Mouse (Mus musculus): ENCODE measurements at regions not wholly inside any gene's neighbourhood (a gene's known extent, or its start where the extent isn't known, plus 50 kb on each side); places are given as distances from the start of the nearest gene placed in this dataset.

GRCm38 (mm10) chr4:131614434-131614833, 223.7 kb downstream of the Ptpru start:
- Histone ChIP-seq H3K4me2 (ENCODE audit: low read depth, low read length) (no peak overlapping the region), H3K9me3 (ENCODE audit: control insufficient read depth, low read length) (no peaks in the 10 kb centered on the region), H3K4me1 (ENCODE audit: control insufficient read depth, insufficient read depth, low read length) (no peaks in the 10 kb centered on the region), H3K27me3 (replicated peaks; ENCODE audit: control insufficient read depth, insufficient read depth, low read length) (no peaks in the 10 kb centered on the region), H3K4me3 (ENCODE audit: low read depth, low read length) (no peak overlapping the region), H3K36me3 (ENCODE audit: control insufficient read depth, insufficient read depth, low read length) (no peaks in the 10 kb centered on the region), H3K27ac (replicated peaks; ENCODE audit: low read depth, low read length) (no peak overlapping the region), H3K9ac (ENCODE audit: low read depth, low read length) (no peak overlapping the region)
- ATAC-seq (ENCODE audit: low read depth) (no peak), DNase-seq (ENCODE audit: low spot score) (no peak)
- WGBS: 67% methylated on average over 8 of the region's 8 CpGs

- no peak overlapping the region for H3K27ac ChIP-seq (replicated peaks; ENCODE audit: low read depth, low read length)
- no peak overlapping the region for H3K4me2 ChIP-seq (ENCODE audit: low read depth, low read length)
- no peak overlapping the region for H3K4me3 ChIP-seq (ENCODE audit: low read depth, low read length)
- H3K9me3 ChIP-seq (ENCODE audit: control insufficient read depth, low read length): no peaks in the 10 kb centered on the region
- H3K27me3 ChIP-seq (replicated peaks; ENCODE audit: control insufficient read depth, insufficient read depth, low read length): no peaks in the 10 kb centered on the region
- DNase-seq (ENCODE audit: low spot score): peak; percentile 14
- WGBS: 66% methylated on average over 12 of the region's 12 CpGs
- no peak overlapping the region for H3K9ac ChIP-seq (ENCODE audit: low read depth, low read length)
- no peaks in the 10 kb centered on the region for H3K4me1 ChIP-seq (ENCODE audit: control insufficient read depth, insufficient read depth, low read length)
- H3K36me3 ChIP-seq (ENCODE audit: control insufficient read depth, insufficient read depth, low read length): no peaks in the 10 kb centered on the region
- ATAC-seq (ENCODE audit: low read depth): no peak
Observed at GRCm38 (mm10) chr4:131615587-131615986, 222.5 kb downstream of the Ptpru start.

- no peak for ATAC-seq (ENCODE audit: low read depth)
- 76% methylated on average over 5 of the region's 5 CpGs for WGBS
- H3K27me3 ChIP-seq (replicated peaks; ENCODE audit: control insufficient read depth, insufficient read depth, low read length): no peaks in the 10 kb centered on the region
Observed at GRCm38 (mm10) chr4:131638105-131638504, 200.0 kb downstream of the Ptpru start.

GRCm38 (mm10) chr4:131656034-131656433, 182.1 kb downstream of the Ptpru start:
- whole genome bisulfite sequencing: 60% methylated on average over 8 of the region's 8 CpGs
- DNase-seq (ENCODE audit: low spot score): no peak

More at GRCm38 (mm10) chr4:131638105-131638504, 200.0 kb downstream of the Ptpru start:
- DNase-seq (ENCODE audit: low spot score): no peak
- no peak overlapping the region for H3K27ac ChIP-seq (replicated peaks; ENCODE audit: low read depth, low read length)
- H3K9me3 ChIP-seq (ENCODE audit: control insufficient read depth, low read length): no peaks in the 10 kb centered on the region
- H3K9ac ChIP-seq (ENCODE audit: low read depth, low read length): no peak overlapping the region
- no peaks in the 10 kb centered on the region for H3K4me1 ChIP-seq (ENCODE audit: control insufficient read depth, insufficient read depth, low read length)
- H3K36me3 ChIP-seq (ENCODE audit: control insufficient read depth, insufficient read depth, low read length): no peaks in the 10 kb centered on the region
- no peak overlapping the region for H3K4me2 ChIP-seq (ENCODE audit: low read depth, low read length)
- H3K4me3 ChIP-seq (ENCODE audit: low read depth, low read length): no peak overlapping the region

GRCm38 (mm10) chr4:131657922-131658321, 180.2 kb downstream of the Ptpru start:
- Histone ChIP-seq H3K27me3 (replicated peaks; ENCODE audit: control insufficient read depth, insufficient read depth, low read length) (no peaks in the 10 kb centered on the region), H3K36me3 (ENCODE audit: control insufficient read depth, insufficient read depth, low read length) (no peaks in the 10 kb centered on the region), H3K4me1 (ENCODE audit: control insufficient read depth, insufficient read depth, low read length) (no peaks in the 10 kb centered on the region), H3K9ac (ENCODE audit: low read depth, low read length) (no peak overlapping the region), H3K4me3 (ENCODE audit: low read depth, low read length) (no peak overlapping the region), H3K4me2 (ENCODE audit: low read depth, low read length) (no peak overlapping the region), H3K9me3 (ENCODE audit: control insufficient read depth, low read length) (no peaks in the 10 kb centered on the region), H3K27ac (replicated peaks; ENCODE audit: low read depth, low read length) (no peak overlapping the region)
- DNase-seq (ENCODE audit: low spot score): peak; percentile 58
- 18% methylated on average over 10 of the region's 10 CpGs for WGBS
- no peak for ATAC-seq (ENCODE audit: low read depth)

More at GRCm38 (mm10) chr4:131656034-131656433, 182.1 kb downstream of the Ptpru start:
- Histone ChIP-seq H3K4me3 (ENCODE audit: low read depth, low read length) (no peak overlapping the region), H3K9ac (ENCODE audit: low read depth, low read length) (no peak overlapping the region), H3K36me3 (ENCODE audit: control insufficient read depth, insufficient read depth, low read length) (no peaks in the 10 kb centered on the region), H3K27ac (replicated peaks; ENCODE audit: low read depth, low read length) (no peak overlapping the region), H3K4me1 (ENCODE audit: control insufficient read depth, insufficient read depth, low read length) (no peaks in the 10 kb centered on the region), H3K9me3 (ENCODE audit: control insufficient read depth, low read length) (no peaks in the 10 kb centered on the region), H3K4me2 (ENCODE audit: low read depth, low read length) (no peak overlapping the region), H3K27me3 (replicated peaks; ENCODE audit: control insufficient read depth, insufficient read depth, low read length) (no peaks in the 10 kb centered on the region)
- no peak for ATAC-seq (ENCODE audit: low read depth)

- H3K9me3 ChIP-seq (ENCODE audit: control insufficient read depth, low read length): no peaks in the 10 kb centered on the region
- no peak for ATAC-seq (ENCODE audit: low read depth)
- no peak overlapping the region for H3K4me2 ChIP-seq (ENCODE audit: low read depth, low read length)
- no peaks in the 10 kb centered on the region for H3K4me1 ChIP-seq (ENCODE audit: control insufficient read depth, insufficient read depth, low read length)
- H3K27ac ChIP-seq (replicated peaks; ENCODE audit: low read depth, low read length): no peak overlapping the region
- no peak overlapping the region for H3K4me3 ChIP-seq (ENCODE audit: low read depth, low read length)
- no peaks in the 10 kb centered on the region for H3K36me3 ChIP-seq (ENCODE audit: control insufficient read depth, insufficient read depth, low read length)
- DNase-seq (ENCODE audit: low spot score): no peak
- WGBS: 78% methylated on average over 2 of the region's 2 CpGs
- H3K9ac ChIP-seq (ENCODE audit: low read depth, low read length): no peak overlapping the region
- H3K27me3 ChIP-seq (replicated peaks; ENCODE audit: control insufficient read depth, insufficient read depth, low read length): no peaks in the 10 kb centered on the region
Observed at GRCm38 (mm10) chr4:131660931-131661330, 177.2 kb downstream of the Ptpru start.

GRCm38 (mm10) chr4:131671784-131672515, 166.1 kb downstream of the Ptpru start:
- no peak overlapping the region for H3K27ac ChIP-seq (replicated peaks; ENCODE audit: low read depth, low read length)
- no peaks in the 10 kb centered on the region for H3K36me3 ChIP-seq (ENCODE audit: control insufficient read depth, insufficient read depth, low read length)
- H3K9me3 ChIP-seq (ENCODE audit: control insufficient read depth, low read length): no peaks in the 10 kb centered on the region
- H3K4me2 ChIP-seq (ENCODE audit: low read depth, low read length): no peak overlapping the region
- H3K4me3 ChIP-seq (ENCODE audit: low read depth, low read length): no peak overlapping the region
- H3K9ac ChIP-seq (ENCODE audit: low read depth, low read length): no peak overlapping the region
- H3K27me3 ChIP-seq (replicated peaks; ENCODE audit: control insufficient read depth, insufficient read depth, low read length): no peaks in the 10 kb centered on the region
- no peaks in the 10 kb centered on the region for H3K4me1 ChIP-seq (ENCODE audit: control insufficient read depth, insufficient read depth, low read length)
- no peak for ATAC-seq (ENCODE audit: low read depth)
- WGBS: 51% methylated on average over 10 of the region's 11 CpGs
- no peak for DNase-seq (ENCODE audit: low spot score)

- Histone ChIP-seq H3K4me3 (ENCODE audit: low read depth, low read length) (no peak overlapping the region), H3K36me3 (ENCODE audit: control insufficient read depth, insufficient read depth, low read length) (no peaks in the 10 kb centered on the region), H3K4me2 (ENCODE audit: low read depth, low read length) (no peak overlapping the region), H3K27ac (replicated peaks; ENCODE audit: low read depth, low read length) (no peak overlapping the region), H3K9ac (ENCODE audit: low read depth, low read length) (no peak overlapping the region), H3K9me3 (ENCODE audit: control insufficient read depth, low read length) (no peaks in the 10 kb centered on the region), H3K4me1 (ENCODE audit: control insufficient read depth, insufficient read depth, low read length) (no peaks in the 10 kb centered on the region), H3K27me3 (replicated peaks; ENCODE audit: control insufficient read depth, insufficient read depth, low read length) (no peaks in the 10 kb centered on the region)
- ATAC-seq (ENCODE audit: low read depth) (no peak), DNase-seq (ENCODE audit: low spot score) (no peak)
- WGBS: 85% methylated on average over 7 of the region's 7 CpGs
Observed at GRCm38 (mm10) chr4:131677966-131678365, 160.1 kb downstream of the Ptpru start.

- Histone ChIP-seq H3K4me1 (ENCODE audit: control insufficient read depth, insufficient read depth, low read length) (peaks cover 4% of the 10 kb centered on the region; the same call in 1 of the 2 replicates), H3K27ac (replicated peaks; ENCODE audit: low read depth, low read length) (no peak overlapping the region), H3K9ac (ENCODE audit: low read depth, low read length) (no peak overlapping the region), H3K9me3 (ENCODE audit: control insufficient read depth, low read length) (no peaks in the 10 kb centered on the region), H3K36me3 (ENCODE audit: control insufficient read depth, insufficient read depth, low read length) (no peaks in the 10 kb centered on the region), H3K27me3 (replicated peaks; ENCODE audit: control insufficient read depth, insufficient read depth, low read length) (no peaks in the 10 kb centered on the region), H3K4me2 (ENCODE audit: low read depth, low read length) (no peak overlapping the region), H3K4me3 (ENCODE audit: low read depth, low read length) (no peak overlapping the region)
- DNase-seq (ENCODE audit: low spot score) (no peak), ATAC-seq (ENCODE audit: low read depth) (no peak)
- 75% methylated on average over 7 of the region's 7 CpGs for WGBS
Observed at GRCm38 (mm10) chr4:131683176-131683575, 154.9 kb downstream of the Ptpru start.

Data from embryonic facial prominence, embryonic 14.5 days (tissue).